Mouse (Mus musculus) kidney, adult 2 months (tissue): ENCODE results near the gene Derl3.

ENCODE experiments used
- CTCF ChIP-seq: fragments of 200-500 bp; conservative IDR thresholded peaks from 2 replicates; pipeline ENCODE4 v1.5.1; 2011; ENCODE audit warnings: low read depth, mild to moderate bottlenecking, control low read depth, low read length, moderate library complexity, mixed read lengths; ENCODE audit not compliant: insufficient read depth, insufficient read length
- POLR2A ChIP-seq: fragments of 200-500 bp; IDR thresholded peaks from one replicate; pipeline ENCODE4 v1.6.1; 2011; ENCODE audit warnings: low read depth, low read length, control low read depth

DNA sequence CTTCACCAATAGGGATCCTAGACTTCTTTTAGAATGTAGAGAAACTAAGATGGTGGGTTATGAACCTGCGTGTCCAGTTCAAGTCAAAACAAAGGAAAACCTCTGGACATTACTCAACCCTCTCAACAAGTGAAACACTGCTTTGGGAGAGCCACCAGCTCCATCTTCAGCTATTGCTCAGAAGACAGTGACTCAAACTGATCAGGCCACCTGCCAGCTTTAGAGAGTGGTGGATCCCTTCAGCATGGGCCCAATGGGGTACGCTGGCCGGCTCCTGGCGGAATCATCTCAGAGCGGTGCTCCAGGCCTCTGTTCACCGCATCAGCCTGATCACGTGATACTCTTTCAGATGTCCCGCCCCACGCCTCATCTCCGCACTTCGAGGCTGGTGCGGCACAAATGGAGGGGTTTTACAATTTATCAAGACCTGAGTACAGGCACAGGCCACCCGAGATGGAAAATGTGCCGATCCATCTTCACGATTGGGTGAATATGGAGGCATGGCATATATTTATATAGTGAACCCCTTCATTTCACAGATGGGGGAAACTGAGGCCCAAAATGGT, 37.7 kb upstream of the Derl3 start:
- TF ChIP-seq CTCF (no peak), POLR2A (no peak)
